Mouse (Mus musculus): ENCODE measurements around the gene Zfp512b.

Zfp512b gene

DNA sequence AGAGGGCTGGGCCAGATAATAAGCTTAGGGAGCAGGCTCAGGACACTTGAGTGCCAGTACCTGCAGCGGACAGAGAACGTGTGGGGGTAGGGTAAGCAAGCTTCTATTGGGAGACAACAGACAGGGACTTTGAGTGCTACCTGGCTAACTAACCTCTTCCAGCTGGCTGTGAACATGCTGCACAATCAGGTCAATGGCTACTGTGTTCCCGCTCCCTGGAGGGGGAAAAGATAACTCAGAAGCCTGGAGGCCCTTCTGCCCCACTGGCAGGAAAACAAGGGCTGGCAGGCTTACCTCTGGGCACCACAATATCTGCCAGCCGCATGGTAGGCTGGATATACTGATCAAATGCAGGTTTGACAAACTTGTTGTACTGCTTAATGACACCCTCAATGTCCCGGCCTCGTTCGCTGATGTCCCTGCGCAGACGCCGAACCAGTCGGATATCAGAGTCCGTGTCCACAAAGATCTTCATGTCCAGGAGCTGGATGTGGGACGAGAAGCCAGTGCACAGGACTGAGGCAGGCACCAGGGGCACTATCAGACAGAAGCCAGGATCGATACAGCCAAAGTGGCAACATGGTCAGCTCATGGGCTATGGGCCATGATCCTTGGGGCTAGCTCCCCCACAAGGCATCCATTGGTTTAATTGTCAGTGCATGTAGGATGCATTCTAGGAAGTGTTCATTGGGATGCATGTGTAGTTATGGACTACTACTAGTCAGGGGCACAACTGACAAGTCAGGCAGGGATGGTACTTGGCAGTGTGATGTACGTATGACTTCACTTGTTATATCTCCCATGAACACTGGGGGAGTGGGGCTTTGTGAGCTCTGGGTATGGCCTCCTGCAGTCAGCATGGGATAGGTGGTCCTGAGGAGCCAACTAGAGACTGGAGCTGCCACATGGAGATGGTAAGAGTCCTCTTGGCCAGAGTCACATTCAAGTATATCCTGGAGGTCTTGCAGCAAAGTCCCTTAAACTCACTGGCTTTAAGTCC lies 19.4 kb downstream of the Zfp512b start:
- DNase-seq: no peak

DNA sequence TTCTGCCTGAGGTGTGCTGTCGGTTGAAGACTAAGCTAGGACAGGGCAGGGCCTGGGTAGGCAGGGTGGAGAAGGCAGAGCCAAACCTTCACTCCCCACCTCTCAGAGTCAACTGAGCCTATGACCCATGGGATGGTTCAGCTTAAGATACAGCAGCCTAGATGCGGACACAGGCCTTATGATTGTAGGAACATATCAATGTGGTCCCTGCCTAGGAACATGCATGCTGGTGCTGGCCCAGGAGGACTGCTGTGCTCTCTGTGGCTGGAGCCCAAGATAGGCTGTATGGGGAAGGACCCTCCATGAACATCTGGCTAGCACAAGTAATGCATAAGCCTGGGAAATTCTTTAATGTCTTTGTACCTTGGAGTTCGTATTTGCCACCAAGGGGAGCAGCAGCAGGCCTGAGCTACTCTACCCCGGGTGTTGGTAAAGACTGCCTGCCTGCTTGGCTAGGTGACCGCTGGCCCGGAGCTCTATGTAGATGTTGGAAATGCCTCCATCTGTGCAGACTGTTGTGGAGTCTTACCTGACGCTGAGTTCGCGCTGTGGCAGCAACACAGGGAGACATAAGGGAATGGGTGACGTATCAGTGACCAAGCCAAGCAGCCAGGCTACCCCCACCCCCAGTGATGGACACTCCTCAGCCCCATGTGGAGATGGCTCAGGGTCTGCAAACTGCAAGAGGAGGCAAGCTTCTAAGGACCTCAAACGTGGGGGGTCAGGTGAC lies 20.5 kb downstream of the Zfp512b start:
- DNase-seq: no peak

DNA sequence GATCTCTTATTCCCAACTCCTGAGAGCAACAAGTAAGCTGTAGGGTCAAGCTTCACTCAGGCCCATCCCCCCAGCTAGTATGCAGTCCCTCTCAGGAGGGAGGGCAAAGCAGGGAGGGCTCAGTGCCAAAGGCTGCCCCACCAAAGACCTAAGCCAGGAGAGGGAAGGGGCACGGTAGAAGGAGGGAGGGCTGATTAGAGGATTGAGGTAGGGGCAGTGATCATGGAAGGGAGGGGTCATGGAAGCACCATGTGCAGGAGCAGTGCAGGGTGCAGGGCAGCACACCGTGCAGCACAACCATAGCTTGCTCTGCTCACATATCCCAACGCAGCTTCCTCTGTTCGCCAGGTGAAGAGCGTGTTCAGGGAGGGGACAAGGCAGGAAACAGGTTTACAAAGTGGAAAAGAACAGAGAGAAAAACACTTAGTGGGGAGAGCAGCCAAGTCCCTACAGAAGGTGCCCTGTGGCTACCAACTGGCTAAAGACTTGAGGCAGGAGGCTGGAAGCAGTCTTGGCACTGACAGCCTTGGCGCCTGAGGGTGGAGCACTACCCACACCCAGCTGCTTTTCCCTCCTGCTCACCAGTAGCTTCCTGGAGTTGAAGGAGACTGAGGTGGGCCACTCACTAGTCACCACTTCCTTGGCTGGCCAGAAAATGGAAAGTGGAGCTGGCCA lies 21.5 kb downstream of the Zfp512b start:
- DNase-seq: no peak

DNA sequence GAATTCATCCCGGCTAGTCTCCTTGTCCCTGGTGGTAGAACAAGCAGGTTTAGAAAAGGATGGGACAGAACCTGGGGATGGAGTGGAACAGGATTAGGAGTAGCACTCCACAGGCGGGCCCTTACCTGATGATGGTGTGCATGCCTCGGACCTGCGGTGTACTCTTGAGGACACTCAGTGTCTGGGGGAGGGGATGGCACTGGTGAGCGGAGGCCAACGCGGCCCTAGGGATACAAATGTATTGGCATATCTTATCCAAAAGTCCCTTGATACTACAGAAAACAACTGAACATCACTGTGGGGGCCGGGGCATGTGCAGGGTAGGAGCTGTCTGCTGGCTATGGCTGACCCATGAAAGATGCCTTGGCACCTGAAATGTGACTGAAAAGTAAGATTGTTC lies 22.2 kb downstream of the Zfp512b start:
- DNase-seq: no peak

DNA sequence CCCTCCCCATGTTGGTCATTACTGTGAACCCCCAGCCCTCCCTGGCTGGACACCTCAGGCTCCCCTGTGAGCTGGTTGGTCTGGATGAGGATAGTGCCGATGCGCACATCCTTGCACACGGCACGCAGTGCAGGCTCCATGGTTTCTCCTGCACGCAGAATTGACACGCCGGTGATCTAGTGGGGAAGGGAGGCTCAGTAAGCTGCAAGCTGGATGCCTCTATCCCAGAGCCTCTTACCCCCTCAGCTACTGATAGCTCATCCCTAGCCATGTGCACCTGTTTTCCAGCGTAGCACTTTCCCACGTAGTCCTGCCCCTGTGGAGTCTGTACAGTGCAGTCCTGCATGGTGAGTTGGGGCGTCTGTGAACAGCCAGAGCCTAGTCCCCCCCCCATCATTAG lies 22.7 kb downstream of the Zfp512b start:
- DNase-seq: no peak

DNA sequence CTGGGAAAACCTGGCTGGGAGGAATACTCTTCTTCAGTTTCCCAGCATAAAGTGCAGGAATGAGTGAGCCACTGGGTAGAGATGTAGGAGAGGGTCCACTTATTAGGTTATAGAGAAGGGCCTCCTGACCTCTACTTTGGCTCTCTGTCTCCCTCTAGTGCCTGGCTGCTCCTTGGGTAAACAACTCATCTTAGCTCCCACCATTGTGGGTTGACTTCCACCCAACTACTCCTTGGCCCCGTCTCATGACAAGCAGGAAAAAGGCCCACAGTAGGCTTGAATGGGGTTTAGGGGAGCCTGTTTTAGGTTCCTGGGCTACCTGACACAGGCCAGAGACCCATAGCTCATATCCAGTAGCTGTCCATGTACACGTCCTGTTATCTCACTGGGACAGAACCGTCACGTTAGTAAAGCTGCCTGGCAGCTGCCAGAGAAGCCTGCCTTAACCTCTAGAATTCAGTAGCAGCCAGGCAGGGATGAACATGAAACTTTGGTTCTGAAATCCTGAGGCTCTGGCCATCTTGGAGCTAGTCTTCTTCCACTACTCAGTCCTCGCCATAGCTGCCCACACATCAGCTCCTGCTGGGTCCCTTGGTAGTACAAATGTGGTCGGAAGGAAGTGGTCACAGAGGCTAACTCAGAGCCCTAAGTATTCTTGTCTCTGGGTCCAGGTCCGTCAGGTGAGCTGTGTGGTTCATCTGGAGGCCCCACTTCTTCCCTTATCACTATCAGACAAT lies 24.2 kb downstream of the Zfp512b start:
- no peak for DNase-seq

DNA sequence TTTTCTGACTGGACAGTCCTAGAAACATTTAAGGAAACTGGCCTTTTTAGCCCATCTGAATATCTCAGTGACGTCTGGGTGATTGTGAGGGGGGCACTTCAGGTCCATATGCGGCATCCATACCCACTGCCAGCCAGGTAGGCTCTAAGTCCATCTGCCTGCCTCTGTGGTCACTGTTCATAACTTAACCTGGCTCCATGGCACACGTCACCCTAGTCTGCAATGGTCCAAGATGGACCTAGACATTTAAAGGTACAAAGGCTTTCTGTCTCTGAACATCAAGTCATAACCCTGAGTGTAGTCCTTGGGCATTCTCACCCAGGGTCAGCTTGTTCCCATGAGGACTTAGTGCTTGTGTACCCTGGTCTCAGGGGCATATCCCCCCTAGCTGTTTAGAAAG lies 25.3 kb downstream of the Zfp512b start:
- DNase-seq: no peak

DNA sequence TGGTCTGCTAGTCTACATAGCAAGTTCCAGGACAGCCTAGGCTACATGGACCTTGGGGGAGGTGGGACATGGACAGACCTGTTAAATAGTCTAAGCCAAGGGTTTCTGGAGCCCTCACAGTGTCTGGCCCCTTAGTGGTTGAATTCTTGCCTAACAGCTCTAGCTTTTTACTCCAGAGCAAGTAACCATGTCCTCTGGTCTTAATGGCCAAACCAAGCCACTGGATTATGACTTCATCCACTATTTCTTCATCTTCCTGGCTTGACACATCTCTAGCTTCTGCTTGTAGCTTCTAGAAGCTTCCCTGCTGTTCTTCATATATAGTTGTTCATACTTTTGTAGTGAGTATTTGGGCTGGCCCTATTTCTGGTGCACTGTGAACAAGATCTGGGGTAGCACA lies 38.8 kb downstream of the Zfp512b start:
- no peak for DNase-seq

DNA sequence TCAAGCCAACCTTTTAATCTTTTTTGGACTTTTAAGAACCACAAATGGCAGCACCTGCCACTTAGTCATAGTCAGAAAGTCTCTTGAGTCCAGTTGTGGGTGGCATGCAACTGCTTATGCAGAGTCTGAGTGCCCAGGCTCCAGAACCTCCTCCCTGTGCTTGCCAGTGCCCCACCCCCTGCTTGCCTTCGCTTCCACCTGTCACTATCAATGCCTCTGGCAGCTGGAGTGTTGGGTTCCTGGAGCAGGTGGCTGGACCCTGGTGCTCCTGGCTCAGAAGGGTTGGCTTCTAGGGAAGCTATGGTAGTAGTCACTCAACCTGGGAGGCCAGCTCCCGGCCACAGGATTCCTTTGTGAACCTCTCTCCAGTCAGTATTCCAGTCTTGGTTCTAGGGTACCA lies 42.4 kb downstream of the Zfp512b start:
- DNase-seq: no peak

DNA sequence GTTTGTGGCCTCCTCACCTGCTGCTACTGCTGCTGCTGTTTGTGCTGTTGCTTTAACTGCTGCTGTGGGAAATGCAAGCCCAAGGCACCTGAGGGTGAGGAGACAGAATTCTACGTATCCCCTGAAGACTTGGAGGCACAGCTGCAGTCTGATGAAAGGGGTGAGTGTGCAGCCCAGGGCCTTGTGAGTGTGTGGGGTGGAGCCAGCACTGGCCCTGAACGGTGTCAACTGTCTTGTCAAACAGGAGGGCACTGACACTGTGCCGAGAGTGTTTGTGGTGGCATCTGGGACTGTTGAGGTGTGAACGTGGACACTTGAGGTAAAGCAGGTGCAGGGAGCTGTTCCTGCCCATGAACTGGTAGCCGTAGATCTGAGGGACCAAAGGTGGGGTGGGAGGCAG lies 43.9 kb downstream of the Zfp512b start:
- no peak for DNase-seq

DNA sequence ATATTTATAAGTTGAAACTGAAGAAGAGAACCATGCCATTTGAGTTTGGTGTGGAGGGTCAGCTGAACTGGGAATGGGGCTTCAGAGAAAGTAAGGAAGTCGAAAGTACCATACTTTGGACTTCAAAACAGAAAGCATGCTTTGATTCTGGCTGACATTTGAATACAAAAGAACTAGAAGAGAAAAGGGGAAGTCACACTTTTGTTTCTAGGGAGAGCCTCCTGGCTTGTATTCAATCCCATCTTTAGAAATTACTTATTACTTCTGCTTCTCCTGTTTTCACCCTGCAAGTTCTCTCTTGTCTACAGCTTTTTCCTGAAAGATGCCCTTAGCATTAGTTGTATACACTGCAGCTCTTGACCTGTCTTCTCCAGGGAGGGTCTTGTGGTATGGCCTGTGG lies 44.4 kb downstream of the Zfp512b start:
- DNase-seq: no peak

DNA sequence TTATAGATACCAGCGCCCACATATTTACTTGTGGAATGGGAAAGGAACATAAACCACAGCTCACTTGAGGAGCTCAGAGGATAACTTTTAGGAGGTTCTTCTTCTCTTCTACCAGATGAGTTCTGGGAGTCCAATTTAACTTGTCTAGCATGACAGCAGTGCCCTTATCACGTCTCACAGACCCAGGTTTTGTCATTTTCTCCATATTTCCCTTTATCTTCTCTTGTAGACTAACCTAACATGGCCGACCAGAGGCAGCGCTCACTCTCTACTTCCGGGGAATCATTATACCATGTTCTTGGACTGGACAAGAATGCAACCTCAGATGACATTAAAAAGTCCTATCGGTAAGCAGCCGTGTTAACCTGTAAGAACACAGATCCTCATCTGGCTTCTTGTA lies 46.5 kb downstream of the Zfp512b start:
- DNase-seq: no peak

DNA sequence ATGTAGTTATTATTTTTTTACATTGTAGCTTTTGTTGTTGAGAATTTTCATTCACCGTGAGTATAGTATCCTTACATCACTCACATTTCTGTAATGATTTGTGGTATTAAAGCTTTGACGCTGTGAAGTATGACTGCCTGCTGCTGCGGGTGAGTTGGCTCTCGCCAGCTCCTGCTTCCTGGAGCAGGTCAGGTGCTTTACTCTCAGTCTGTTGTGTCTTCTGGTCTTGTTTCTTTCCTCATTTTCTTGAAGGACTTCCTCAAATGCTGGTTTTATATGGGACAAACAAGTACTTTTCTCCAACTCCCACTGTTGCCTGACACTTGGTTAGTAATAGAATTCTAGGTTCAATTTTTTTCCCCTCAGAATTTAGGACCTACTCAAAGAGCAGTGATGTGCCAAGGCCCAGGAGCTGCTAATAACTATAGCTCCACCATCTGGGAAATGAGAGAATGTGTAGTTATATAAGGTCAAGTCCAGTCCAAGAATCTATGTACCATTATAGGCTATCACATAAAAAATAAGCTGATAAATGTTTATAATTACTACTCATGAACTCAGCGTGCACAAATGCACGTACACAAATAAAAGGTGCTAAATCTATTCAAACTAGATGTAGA lies 50.7 kb downstream of the Zfp512b start:
- DNase-seq: no peak

DNA sequence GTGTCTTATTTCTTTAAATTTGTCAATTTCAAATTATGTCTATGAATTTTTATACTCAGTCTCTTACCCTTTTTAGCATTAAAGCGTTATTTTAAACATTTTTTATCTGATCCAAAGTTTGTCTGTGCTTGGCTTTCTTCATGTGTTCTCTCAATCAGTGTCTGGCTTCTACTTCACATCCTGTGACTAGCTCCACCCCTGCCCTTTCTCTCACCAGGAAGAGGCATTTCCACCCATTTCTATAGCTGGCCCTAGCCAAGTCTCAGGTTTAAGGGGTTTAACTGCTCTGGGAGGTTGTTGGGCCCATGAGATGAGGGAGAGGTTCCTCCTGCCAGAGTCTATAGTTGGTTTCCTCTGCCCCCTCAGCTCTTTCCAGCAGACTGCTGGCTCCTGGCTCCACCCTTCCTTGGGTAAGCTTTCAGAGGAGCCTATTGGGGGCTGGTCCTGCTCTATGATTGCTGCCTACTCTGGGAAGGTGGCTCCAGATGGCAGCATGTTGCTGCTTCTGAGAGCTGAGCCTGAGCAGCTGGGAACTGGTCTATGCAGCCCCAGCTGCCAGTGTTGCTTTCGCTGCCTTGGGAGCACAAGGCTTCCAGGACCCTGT lies 55.1 kb downstream of the Zfp512b start:
- DNase-seq: no peak

DNA sequence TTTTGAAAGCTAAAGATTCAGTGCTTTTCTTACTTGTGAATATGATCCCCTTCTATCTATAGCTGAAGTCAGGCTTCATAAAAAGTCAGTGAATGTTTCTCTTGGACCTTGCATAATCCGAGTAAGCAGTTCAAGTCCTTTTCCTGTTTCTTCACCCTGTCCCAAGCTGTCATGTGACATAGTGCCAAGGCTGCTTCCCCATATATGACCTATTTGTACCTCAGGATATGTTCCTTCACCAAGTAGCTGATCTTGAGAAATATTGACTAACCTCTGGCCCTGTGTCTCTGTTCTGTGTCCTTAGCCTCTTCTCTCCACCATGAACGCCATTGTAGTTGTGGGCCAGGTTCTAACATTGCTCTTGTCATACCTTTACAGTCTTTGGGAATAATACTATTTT lies 56.2 kb downstream of the Zfp512b start:
- DNase-seq: no peak

DNA sequence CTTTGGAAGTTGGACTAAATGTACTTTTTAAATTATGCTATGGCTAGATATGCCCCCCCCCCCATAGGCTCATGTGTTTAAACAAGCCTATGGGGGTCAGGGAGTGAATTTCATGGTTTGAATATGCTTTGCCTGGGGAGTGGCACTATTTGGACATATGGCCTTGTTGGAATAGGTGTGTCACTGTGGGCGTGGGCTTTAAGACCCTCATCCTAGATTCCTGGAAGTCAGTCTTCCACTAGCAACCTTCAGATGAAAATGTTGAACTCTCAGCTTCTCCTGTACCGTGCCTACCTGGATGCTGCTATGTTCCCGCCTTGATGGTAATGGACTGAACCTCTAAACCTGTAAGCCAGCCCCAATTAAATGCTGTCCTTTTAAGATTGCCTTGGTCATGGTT lies 60.0 kb downstream of the Zfp512b start:
- DNase-seq: no peak

Data from kidney, adult 11 months (tissue).